Mouse (Mus musculus) hindbrain, embryonic 15.5 days (tissue): Measurements from ENCODE around the gene Gm5134. TPM values are rescaled to one million over a fixed set of nuclear protein-coding genes. Genes with fewer than 3 reads are reported as not detected.
"Not testable (repeated sequence)": the region's sequence is repeated elsewhere in the genome, so short reads cannot be mapped to it uniquely, and the experiment has no call there.

Source experiments
- ATAC-seq: fragments of 200-750 bp; cut with Nextera tagmentation; 2 replicates; pipeline ENCODE4 v1.8.0; 2017; ENCODE audit warnings: low read depth, moderate number of reproducible peaks, moderate TSS enrichment; ENCODE audit not compliant: low FRiP score
- H3K27ac ChIP-seq: fragments of 300-500 bp; sonication (generic); replicated peaks from 2 replicates; pipeline ENCODE4 v1.5.1; 2015; ENCODE audit warnings: mild to moderate bottlenecking, inconsistent platforms
- H3K27me3 ChIP-seq: fragments of 300-500 bp; sonication (generic); 2 replicates; pipeline ENCODE4 v1.6.1; 2015; ENCODE audit warnings: control low read depth, inconsistent platforms
- H3K36me3 ChIP-seq: fragments of 300-500 bp; sonication (generic); 2 replicates; pipeline ENCODE4 v1.6.1; 2015; ENCODE audit warnings: control low read depth, inconsistent platforms
- H3K4me1 ChIP-seq: fragments of 300-500 bp; sonication (generic); replicated peaks from 2 replicates; pipeline ENCODE4 v1.6.1; 2015; ENCODE audit warnings: control low read depth, inconsistent platforms
- H3K4me2 ChIP-seq: fragments of 300-500 bp; sonication (generic); 2 replicates; pipeline ENCODE4 v1.6.1; 2015; ENCODE audit warnings: moderate library complexity, mild to moderate bottlenecking, inconsistent platforms
- H3K4me3 ChIP-seq: fragments of 300-500 bp; sonication (generic); 2 replicates; pipeline ENCODE4 v1.5.1; 2015; ENCODE audit warnings: mild to moderate bottlenecking, inconsistent platforms
- H3K9ac ChIP-seq: fragments of 300-500 bp; sonication (generic); 2 replicates; pipeline ENCODE4 v1.6.1; 2015; ENCODE audit warnings: inconsistent platforms
- H3K9me3 ChIP-seq: fragments of 300-500 bp; sonication (generic); 2 replicates; pipeline ENCODE4 v1.6.1; 2016; ENCODE audit warnings: control low read depth, inconsistent platforms
- WGBS: fragments of 180-500 bp; shearing (Covaris S2); methylation state at CpG from one replicate; pipeline ENCODE4 v1.1.7; 2015; 5-methylcytosine and 5-hydroxymethylcytosine counted together
- polyA plus RNA-seq: library from polyadenylated mRNA; unstranded; fragments of >200 nt; fragmentation: Nextera tagmentation; extraction: Ambion mirVana; gene quantifications from 2 replicates; pipeline ENCODE4 v1.2.1, GENCODE M21; 2015

The Gm5134 gene
- polyA plus RNA-seq, 1 experiment from 2014 or later, result not detected

GRCm38 (mm10) chr10:75975216-75975615 is 20.9 kb downstream of the Gm5134 start:
- H3K4me1 ChIP-seq, result no peaks in the 10 kb centered on the region
- no peak overlapping the region for H3K9ac ChIP-seq
- 70% methylated on average over 5 of the region's 5 CpGs for WGBS
- no peaks in the 10 kb centered on the region for H3K36me3 ChIP-seq
- ATAC-seq, result no peak
- no peak overlapping the region for H3K27ac ChIP-seq
- no peaks in the 10 kb centered on the region for H3K27me3 ChIP-seq
- H3K9me3 ChIP-seq, result no peaks in the 10 kb centered on the region
- no peak overlapping the region for H3K4me3 ChIP-seq
- H3K4me2 ChIP-seq, result no peak overlapping the region

GRCm38 (mm10) chr10:75978119-75978834 is 24.0 kb downstream of the Gm5134 start:
- H3K4me2 ChIP-seq, result no peak overlapping the region
- no peak for ATAC-seq

GRCm38 (mm10) chr10:75978835-75979157 is 24.5 kb downstream of the Gm5134 start:
- no peaks in the 10 kb centered on the region for H3K36me3 ChIP-seq

More at GRCm38 (mm10) chr10:75978119-75978834, 24.0 kb downstream of the Gm5134 start:
- H3K9me3 ChIP-seq, result no peaks in the 10 kb centered on the region
- no peaks in the 10 kb centered on the region for H3K27me3 ChIP-seq
- no peak overlapping the region for H3K4me3 ChIP-seq
- H3K4me1 ChIP-seq, result no peaks in the 10 kb centered on the region
- 41% methylated on average over 10 of the region's 10 CpGs for WGBS
- H3K36me3 ChIP-seq, result no peaks in the 10 kb centered on the region
- H3K27ac ChIP-seq, result no peak overlapping the region
- no peak overlapping the region for H3K9ac ChIP-seq

GRCm38 (mm10) chr10:75979432-75979831 is 25.1 kb downstream of the Gm5134 start:
- no peak overlapping the region for H3K4me2 ChIP-seq
- no peaks in the 10 kb centered on the region for H3K9me3 ChIP-seq
- H3K36me3 ChIP-seq, result no peaks in the 10 kb centered on the region
- no peak for ATAC-seq
- H3K9ac ChIP-seq, result no peak overlapping the region
- H3K27me3 ChIP-seq, result no peaks in the 10 kb centered on the region
- H3K4me3 ChIP-seq, result no peak overlapping the region
- H3K4me1 ChIP-seq, result no peaks in the 10 kb centered on the region
- H3K27ac ChIP-seq, result no peak overlapping the region
- WGBS, result 96% methylated on average over 3 of the region's 3 CpGs

More at GRCm38 (mm10) chr10:75978835-75979157, 24.5 kb downstream of the Gm5134 start:
- Histone ChIP-seq H3K4me2 (no peak overlapping the region), H3K4me1 (no peaks in the 10 kb centered on the region), H3K27me3 (no peaks in the 10 kb centered on the region), H3K9ac (no peak overlapping the region), H3K9me3 (no peaks in the 10 kb centered on the region), H3K27ac (no peak overlapping the region), H3K4me3 (no peak overlapping the region)
- 67% methylated on average over 5 of the region's 5 CpGs for WGBS
- no peak for ATAC-seq

- Histone ChIP-seq H3K36me3 (no peaks in the 10 kb centered on the region), H3K9ac (no peak overlapping the region), H3K27me3 (no peaks in the 10 kb centered on the region), H3K27ac (no peak overlapping the region), H3K4me1 (no peaks in the 10 kb centered on the region), H3K9me3 (no peaks in the 10 kb centered on the region), H3K4me3 (no peak overlapping the region), H3K4me2 (no peak overlapping the region)
- no peak for ATAC-seq
- whole genome bisulfite sequencing, result 72% methylated on average over 4 of the region's 4 CpGs
These were observed 36.2 kb downstream of the Gm5134 start for GRCm38 (mm10) chr10:75990430-75991042.

GRCm38 (mm10) chr10:75993616-75994240 is 39.4 kb downstream of the Gm5134 start:
- Histone ChIP-seq H3K4me1 (no peaks in the 10 kb centered on the region), H3K9ac (no peak overlapping the region), H3K4me2 (no peak overlapping the region), H3K9me3 (no peaks in the 10 kb centered on the region), H3K36me3 (no peaks in the 10 kb centered on the region), H3K27ac (no peak overlapping the region), H3K4me3 (no peak overlapping the region), H3K27me3 (no peaks in the 10 kb centered on the region)
- WGBS, result 91% methylated on average over 15 of the region's 15 CpGs
- no peak for ATAC-seq

- not testable (repeated sequence) for H3K4me3 ChIP-seq, H3K9ac ChIP-seq, H3K27me3 ChIP-seq, H3K36me3 ChIP-seq, H3K27ac ChIP-seq, ATAC-seq, H3K9me3 ChIP-seq, H3K4me1 ChIP-seq, H3K4me2 ChIP-seq
- 78% methylated on average over 13 of the region's 13 CpGs for WGBS
These were observed 40.4 kb downstream of the Gm5134 start for GRCm38 (mm10) chr10:75994531-75995210.

GRCm38 (mm10) chr10:75995463-75995862 is 41.1 kb downstream of the Gm5134 start:
- Histone ChIP-seq H3K9me3 (no peaks in the 10 kb centered on the region), H3K4me3 (no peak overlapping the region), H3K4me2 (no peak overlapping the region), H3K9ac (no peak overlapping the region), H3K27ac (no peak overlapping the region), H3K4me1 (no peaks in the 10 kb centered on the region), H3K36me3 (no peaks in the 10 kb centered on the region), H3K27me3 (no peaks in the 10 kb centered on the region)
- WGBS, result 87% methylated on average over 11 of the region's 11 CpGs
- no peak for ATAC-seq

- WGBS, result 52% methylated on average over 3 of the region's 3 CpGs
These were observed 42.0 kb downstream of the Gm5134 start for GRCm38 (mm10) chr10:75996315-75996714.

GRCm38 (mm10) chr10:76001160-76001559 is 46.8 kb downstream of the Gm5134 start:
- Histone ChIP-seq H3K9ac (no peak overlapping the region), H3K4me2 (no peak overlapping the region), H3K27me3 (no peaks in the 10 kb centered on the region), H3K36me3 (no peaks in the 10 kb centered on the region), H3K4me3 (no peak overlapping the region), H3K4me1 (0 out of 2 replicates have a peak, but pooled peaks cover 3% of the 10 kb centered on the region), H3K9me3 (no peaks in the 10 kb centered on the region), H3K27ac (no peak overlapping the region)
- no peak for ATAC-seq
- WGBS, result 28% methylated on average over 7 of the region's 7 CpGs

More at GRCm38 (mm10) chr10:75996315-75996714, 42.0 kb downstream of the Gm5134 start:
- Histone ChIP-seq H3K27ac (no peak overlapping the region), H3K4me3 (no peak overlapping the region), H3K4me1 (no peaks in the 10 kb centered on the region), H3K9me3 (no peaks in the 10 kb centered on the region), H3K27me3 (no peaks in the 10 kb centered on the region), H3K4me2 (no peak overlapping the region), H3K9ac (no peak overlapping the region), H3K36me3 (no peaks in the 10 kb centered on the region)
- ATAC-seq, result no peak

GRCm38 (mm10) chr10:76002101-76002521 is 47.8 kb downstream of the Gm5134 start:
- Histone ChIP-seq H3K27me3 (no peaks in the 10 kb centered on the region), H3K27ac (no peak overlapping the region), H3K9ac (no peak overlapping the region), H3K4me1 (0 out of 2 replicates have a peak, but pooled peaks cover 3% of the 10 kb centered on the region), H3K9me3 (no peaks in the 10 kb centered on the region), H3K4me3 (no peak overlapping the region), H3K36me3 (no peaks in the 10 kb centered on the region), H3K4me2 (no peak overlapping the region)
- WGBS, result 28% methylated on average over 3 of the region's 3 CpGs
- no peak for ATAC-seq

- no peaks in the 10 kb centered on the region for H3K9me3 ChIP-seq
- 31% methylated on average over 2 of the region's 2 CpGs for WGBS
- no peaks in the 10 kb centered on the region for H3K27me3 ChIP-seq
- no peak overlapping the region for H3K27ac ChIP-seq
- no peak overlapping the region for H3K9ac ChIP-seq
- H3K36me3 ChIP-seq, result no peaks in the 10 kb centered on the region
- no peak overlapping the region for H3K4me2 ChIP-seq
- no peak for ATAC-seq
- 0 out of 2 replicates have a peak, but pooled peaks cover 3% of the 10 kb centered on the region for H3K4me1 ChIP-seq
- no peak overlapping the region for H3K4me3 ChIP-seq
These were observed 48.3 kb downstream of the Gm5134 start for GRCm38 (mm10) chr10:76002615-76003014.
